Mouse (Mus musculus): ENCODE results near the gene Olfr965. TPM values are rescaled to one million over a fixed set of nuclear protein-coding genes. Genes with fewer than 3 reads are reported as not detected.
"Not testable (repeated sequence)": the region's sequence is repeated elsewhere in the genome, so short reads cannot be mapped to it uniquely, and the experiment has no call there.

Gene Olfr965
- total RNA-seq (2015) (not detected in 2 replicates), total RNA-seq (2017) (1.5 TPM in 1 of 2 replicates, not detected in the other)

GRCm38 (mm10) chr9:39711053-39711452 lies at the start of gene Olfr965:
Olfr965 (plus strand) TSS chr9:39711353.
- ATAC-seq (ENCODE audit: poor library complexity, severe bottlenecking): no peak

- ATAC-seq (ENCODE audit: poor library complexity, severe bottlenecking): no peak
Measured at GRCm38 (mm10) chr9:39666905-39667304, 44.2 kb upstream of the Olfr965 start, which contains the start of gene Olfr963. Olfr963 (plus strand) TSS chr9:39667205.

- ATAC-seq (ENCODE audit: poor library complexity, severe bottlenecking): peak; percentile 62; the same call in 1 of the 2 replicates
Measured at GRCm38 (mm10) chr9:39669723-39670122, 41.4 kb upstream of the Olfr965 start.

GRCm38 (mm10) chr9:39674820-39675219 lies 36.3 kb upstream of the Olfr965 start:
- ATAC-seq (ENCODE audit: poor library complexity, severe bottlenecking): peak; percentile 89

GRCm38 (mm10) chr9:39678557-39678956 lies 32.6 kb upstream of the Olfr965 start:
- ATAC-seq (ENCODE audit: poor library complexity, severe bottlenecking): peak; percentile 51

GRCm38 (mm10) chr9:39679280-39679679 lies 31.9 kb upstream of the Olfr965 start:
- peak; percentile 45 for ATAC-seq (ENCODE audit: poor library complexity, severe bottlenecking)

GRCm38 (mm10) chr9:39701123-39701522 lies 10.0 kb upstream of the Olfr965 start:
- not testable (repeated sequence) for ATAC-seq (ENCODE audit: poor library complexity, severe bottlenecking)

GRCm38 (mm10) chr9:39707017-39707416 lies 4.1 kb upstream of the Olfr965 start, which contains the start of gene Olfr149:
Olfr149 (minus strand) TSS chr9:39707117.
- no peak for ATAC-seq (ENCODE audit: poor library complexity, severe bottlenecking)

- no peak for ATAC-seq (ENCODE audit: poor library complexity, severe bottlenecking)
Measured at GRCm38 (mm10) chr9:39708958-39709357, 2.2 kb upstream of the Olfr965 start.

GRCm38 (mm10) chr9:39730678-39731077 lies 19.5 kb downstream of the Olfr965 start, which contains the start of gene Olfr150:
Olfr150 (plus strand) TSS chr9:39730978.
- no peak for ATAC-seq (ENCODE audit: poor library complexity, severe bottlenecking)

- ATAC-seq (ENCODE audit: poor library complexity, severe bottlenecking): no peak
Measured at GRCm38 (mm10) chr9:39740741-39741140, 29.6 kb downstream of the Olfr965 start.

GRCm38 (mm10) chr9:39745949-39746348 lies 34.8 kb downstream of the Olfr965 start, which contains the start of gene Olfr967:
Olfr967 (plus strand) TSS chr9:39746249.
- ATAC-seq (ENCODE audit: poor library complexity, severe bottlenecking): no peak

- ATAC-seq (ENCODE audit: poor library complexity, severe bottlenecking): no peak
Measured at GRCm38 (mm10) chr9:39746428-39746827, 35.3 kb downstream of the Olfr965 start.

Other genes with a start within 250 kb of the Olfr965 start
- not detected in 2 replicates for gene Olfr955, start 239.4 kb upstream of the Olfr965 start, total RNA-seq (2015)
- gene Olfr955, start 239.4 kb upstream of the Olfr965 start, total RNA-seq (2017): not detected in 2 replicates
- not detected in 2 replicates for gene Olfr44, start 217.4 kb upstream of the Olfr965 start, total RNA-seq (2015)
- gene Olfr44, start 217.4 kb upstream of the Olfr965 start, total RNA-seq (2017): not detected in 2 replicates
- gene Olfr957, start 195.5 kb upstream of the Olfr965 start, total RNA-seq (2015): not detected in 2 replicates
- not detected in 2 replicates for gene Olfr957, start 195.5 kb upstream of the Olfr965 start, total RNA-seq (2017)
- gene Olfr958, start 157.3 kb upstream of the Olfr965 start, total RNA-seq (2015): not detected in 2 replicates
- not detected in 2 replicates for gene Olfr958, start 157.3 kb upstream of the Olfr965 start, total RNA-seq (2017)
- not detected in 2 replicates for gene Olfr959, start 135.8 kb upstream of the Olfr965 start, total RNA-seq (2015)
- not detected in 2 replicates for gene Olfr959, start 135.8 kb upstream of the Olfr965 start, total RNA-seq (2017)
- 0.14 and 0.74 TPM in 2 replicates for gene AW551984, start 107.0 kb upstream of the Olfr965 start, total RNA-seq (2015)
- 0.11 and 0.37 TPM in 2 replicates for gene AW551984, start 107.0 kb upstream of the Olfr965 start, total RNA-seq (2017)
- not detected in 2 replicates for gene Olfr148, start 100.7 kb upstream of the Olfr965 start, total RNA-seq (2015)
- gene Olfr148, start 100.7 kb upstream of the Olfr965 start, total RNA-seq (2017): not detected in 2 replicates
- not detected in 2 replicates for gene Olfr960, start 90.0 kb upstream of the Olfr965 start, total RNA-seq (2015)
- gene Olfr960, start 90.0 kb upstream of the Olfr965 start, total RNA-seq (2017): not detected in 2 replicates
- gene Olfr961, start 66.3 kb upstream of the Olfr965 start, total RNA-seq (2015): 0.13 TPM in 1 of 2 replicates, not detected in the other
- not detected in 2 replicates for gene Olfr961, start 66.3 kb upstream of the Olfr965 start, total RNA-seq (2017)
- gene Olfr963, start 44.1 kb upstream of the Olfr965 start, total RNA-seq (2015): not detected in 2 replicates
- gene Olfr963, start 44.1 kb upstream of the Olfr965 start, total RNA-seq (2017): not detected in 2 replicates
- not detected in 2 replicates for gene Olfr149, start 4.2 kb upstream of the Olfr965 start, total RNA-seq (2015)
- not detected in 2 replicates for gene Olfr149, start 4.2 kb upstream of the Olfr965 start, total RNA-seq (2017)
- not detected in 2 replicates for gene Olfr150, start 19.6 kb downstream of the Olfr965 start, total RNA-seq (2015)
- not detected in 2 replicates for gene Olfr150, start 19.6 kb downstream of the Olfr965 start, total RNA-seq (2017)
- not detected in 2 replicates for gene Olfr967, start 34.9 kb downstream of the Olfr965 start, total RNA-seq (2015)
- not detected in 2 replicates for gene Olfr967, start 34.9 kb downstream of the Olfr965 start, total RNA-seq (2017)
- gene Olfr968, start 71.9 kb downstream of the Olfr965 start, total RNA-seq (2015): not detected in 2 replicates
- not detected in 2 replicates for gene Olfr968, start 71.9 kb downstream of the Olfr965 start, total RNA-seq (2017)
- gene Olfr969, start 79.6 kb downstream of the Olfr965 start, total RNA-seq (2015): not detected in 2 replicates
- not detected in 2 replicates for gene Olfr969, start 79.6 kb downstream of the Olfr965 start, total RNA-seq (2017)
- gene Olfr970, start 97.5 kb downstream of the Olfr965 start, total RNA-seq (2015): not detected in 2 replicates
- not detected in 2 replicates for gene Olfr970, start 97.5 kb downstream of the Olfr965 start, total RNA-seq (2017)
- gene Olfr971, start 125.5 kb downstream of the Olfr965 start, total RNA-seq (2015): not detected in 2 replicates
- gene Olfr971, start 125.5 kb downstream of the Olfr965 start, total RNA-seq (2017): not detected in 2 replicates
- not detected in 2 replicates for gene Olfr972, start 155.1 kb downstream of the Olfr965 start, total RNA-seq (2015)
- gene Olfr972, start 155.1 kb downstream of the Olfr965 start, total RNA-seq (2017): not detected in 2 replicates
- not detected in 2 replicates for gene Olfr229, start 196.0 kb downstream of the Olfr965 start, total RNA-seq (2015)
- not detected in 2 replicates for gene Olfr229, start 196.0 kb downstream of the Olfr965 start, total RNA-seq (2017)
- gene Olfr974, start 226.1 kb downstream of the Olfr965 start, total RNA-seq (2015): not detected in 2 replicates
- gene Olfr974, start 226.1 kb downstream of the Olfr965 start, total RNA-seq (2017): not detected in 2 replicates
- gene Olfr975, start 240.7 kb downstream of the Olfr965 start, total RNA-seq (2015): not detected in 2 replicates
- gene Olfr975, start 240.7 kb downstream of the Olfr965 start, total RNA-seq (2017): not detected in 2 replicates
- gene Olfr976, start 249.8 kb downstream of the Olfr965 start, total RNA-seq (2015): not detected in 2 replicates
- gene Olfr976, start 249.8 kb downstream of the Olfr965 start, total RNA-seq (2017): not detected in 2 replicates

Data from megakaryocyte, adult 5-6 weeks (primary cell).